Mouse (Mus musculus) lung, adult 10 weeks (tissue): Measurements from ENCODE around the gene Tmem200c. TPM values are rescaled to one million over a fixed set of nuclear protein-coding genes. Genes with fewer than 3 reads are reported as not detected.

ENCODE experiments used
- polyA plus RNA-seq: library from polyadenylated mRNA; stranded (reverse); fragments of 350-450 nt; fragmentation: Illumina TruSeq; extraction: RNeasy Lipid Tissue Mini Kit (QIAGEN cat#74804); gene quantifications from one replicate; pipeline ENCODE4 v1.2.3, GENCODE M21; 2014; ENCODE audit warnings: low read depth, low replicate concordance; ENCODE audit not compliant: insufficient read depth

The Tmem200c gene
- not detected for polyA plus RNA-seq

GRCm38 (mm10) chr17:68826323-68826722 is at the start of gene Tmem200c:
Gene Tmem200c (plus strand): TSS chr17:68826623.

Other genes starting within 250 kb of the Tmem200c start
- 3.8 TPM for gene Epb41l3, start 249.1 kb downstream of the Tmem200c start, polyA plus RNA-seq